Mouse (Mus musculus) E14TG2a.4 (cell line): ENCODE data around the gene F10.
A peak's percentile ranks its signal among the peaks of the same experiment; 100 is the strongest.

ENCODE experiments used
- H3K27me3 ChIP-seq: 2 replicates; pipeline ENCODE4 v1.6.1; 2014; ENCODE audit warnings: low read length, control low read depth; ENCODE audit not compliant: insufficient read depth
- H3K36me3 ChIP-seq: 2 replicates; pipeline ENCODE4 v1.6.1; 2014; ENCODE audit warnings: low read length, control low read depth; ENCODE audit not compliant: insufficient read depth
- H3K4me1 ChIP-seq: replicated peaks from 2 replicates; pipeline ENCODE4 v1.6.1; 2014; ENCODE audit warnings: low read depth, low read length, control low read depth
- H3K4me3 ChIP-seq: replicated peaks from 2 replicates; pipeline ENCODE4 v1.5.1; 2014; ENCODE audit warnings: mild to moderate bottlenecking, low read length
- H3K9me3 ChIP-seq: 2 replicates; pipeline ENCODE4 v1.6.1; 2014; ENCODE audit warnings: low read length, control low read depth
- CTCF ChIP-seq: conservative IDR thresholded peaks from 2 replicates; pipeline ENCODE4 v1.5.1; 2014; ENCODE audit warnings: low read length
- NANOG ChIP-seq: IDR thresholded peaks from 2 replicates; pipeline ENCODE4 v1.6.1; 2014; ENCODE audit warnings: borderline replicate concordance, low read length, mixed read lengths
- POU5F1 ChIP-seq: IDR thresholded peaks from 2 replicates; pipeline ENCODE4 v1.6.1; 2014; ENCODE audit warnings: low read length, borderline replicate concordance

F10 gene

DNA sequence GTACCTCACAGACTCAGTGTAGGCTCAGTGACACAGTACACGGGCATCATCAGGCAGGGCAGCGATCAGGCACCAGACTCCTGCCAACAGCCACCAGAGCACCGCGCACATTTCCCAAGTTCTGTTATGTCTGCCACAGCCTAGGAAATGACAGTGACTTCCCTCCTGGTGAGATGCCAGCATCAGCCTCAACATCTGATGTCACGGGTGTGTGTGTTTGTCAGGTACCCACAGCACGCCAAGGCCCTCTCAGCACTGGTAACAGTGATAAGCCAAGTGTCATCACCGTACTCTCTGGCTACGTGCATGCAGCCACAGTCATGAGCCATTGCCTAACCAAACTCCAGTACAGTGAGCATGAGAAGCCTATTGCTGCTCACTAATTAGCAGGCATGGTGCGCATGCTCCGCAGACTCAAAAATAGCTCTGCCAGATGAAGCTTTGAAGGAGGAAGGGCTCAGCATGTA, 729 bp upstream of the F10 start:
- Histone ChIP-seq H3K27me3 (no peaks in the 10 kb centered on the region), H3K9me3 (no peaks in the 10 kb centered on the region)
- TF ChIP-seq POU5F1 (no peak), NANOG (no peak), CTCF (no peak)

GRCm38 (mm10) chr8:13037569-13037968, 461 bp downstream of the F10 start:
- 0 out of 2 replicates have a peak, but pooled peaks cover 5% of the 10 kb centered on the region for H3K4me1 ChIP-seq
- TF ChIP-seq POU5F1 (no peak), NANOG (no peak), CTCF (no peak)
- no peaks in the 10 kb centered on the region for H3K36me3 ChIP-seq
- no peaks in the 10 kb centered on the region for H3K27me3 ChIP-seq
- no peak overlapping the region for H3K4me3 ChIP-seq
- no peaks in the 10 kb centered on the region for H3K9me3 ChIP-seq

More for the DNA sequence above, 729 bp upstream of the F10 start:
- 0 out of 2 replicates have a peak, but pooled peaks cover 5% of the 10 kb centered on the region for H3K4me1 ChIP-seq
- no peaks in the 10 kb centered on the region for H3K36me3 ChIP-seq
- no peak overlapping the region for H3K4me3 ChIP-seq

DNA sequence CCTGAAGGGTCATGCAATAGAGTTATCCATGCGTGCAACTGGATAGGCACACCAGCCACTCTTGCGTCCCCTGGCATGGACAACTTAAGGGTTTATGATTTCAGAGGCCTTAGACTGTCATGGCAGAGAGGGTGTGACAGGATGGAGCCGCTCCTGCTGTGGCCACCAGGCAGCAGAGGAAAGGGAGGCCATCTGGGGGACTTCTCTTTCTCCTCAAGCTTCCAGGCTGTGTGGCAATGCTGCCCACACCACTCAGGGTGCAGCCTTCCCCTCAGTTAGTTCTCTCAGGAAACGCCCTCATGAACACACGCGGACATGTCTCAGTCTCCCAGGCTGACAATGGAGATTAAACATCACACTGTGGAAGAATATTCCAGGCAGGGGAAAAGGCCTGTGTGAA, 1.9 kb downstream of the F10 start:
- Histone ChIP-seq H3K36me3 (no peaks in the 10 kb centered on the region), H3K9me3 (no peaks in the 10 kb centered on the region), H3K27me3 (no peaks in the 10 kb centered on the region), H3K4me1 (no peaks in the 10 kb centered on the region), H3K4me3 (no peak overlapping the region)
- no peak for TF ChIP-seq CTCF
- no peak for TF ChIP-seq NANOG
- TF ChIP-seq POU5F1 = no peak

- no peaks in the 10 kb centered on the region for H3K4me1 ChIP-seq
- no peak for TF ChIP-seq POU5F1
- no peak for TF ChIP-seq CTCF
- no peak for TF ChIP-seq NANOG
- H3K36me3 ChIP-seq = no peaks in the 10 kb centered on the region
- H3K9me3 ChIP-seq = no peaks in the 10 kb centered on the region
- H3K27me3 ChIP-seq = no peaks in the 10 kb centered on the region
- H3K4me3 ChIP-seq = no peak overlapping the region
Measured at GRCm38 (mm10) chr8:13041459-13041858, 4.4 kb downstream of the F10 start.

- Histone ChIP-seq H3K36me3 (no peaks in the 10 kb centered on the region), H3K9me3 (peaks cover 12% of the 10 kb centered on the region), H3K4me1 (peaks cover 5% of the 10 kb centered on the region), H3K4me3 (no peak overlapping the region), H3K27me3 (no peaks in the 10 kb centered on the region)
- TF ChIP-seq POU5F1 (no peak), NANOG (no peak), CTCF (no peak)
Measured at GRCm38 (mm10) chr8:13047652-13048051, 10.5 kb downstream of the F10 start.

DNA sequence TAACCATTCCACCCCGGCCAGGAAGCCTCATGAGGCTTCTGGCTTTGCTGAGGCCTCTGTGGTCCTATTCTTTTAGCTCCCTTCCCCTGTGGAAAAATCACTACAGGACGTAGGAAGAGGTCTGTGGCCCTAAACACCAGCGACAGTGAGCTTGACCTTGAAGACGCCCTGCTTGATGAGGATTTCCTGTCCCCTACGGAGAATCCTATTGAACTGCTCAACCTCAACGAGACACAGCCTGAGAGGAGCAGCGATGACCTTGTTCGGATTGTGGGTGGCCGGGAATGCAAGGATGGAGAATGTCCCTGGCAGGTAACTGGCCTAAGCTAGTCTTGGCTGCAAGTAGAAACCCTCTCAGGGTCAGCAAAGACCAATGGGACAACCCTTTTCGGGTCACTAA, 13.4 kb downstream of the F10 start:
- Histone ChIP-seq H3K4me3 (no peak overlapping the region), H3K9me3 (peaks cover 12% of the 10 kb centered on the region), H3K27me3 (no peaks in the 10 kb centered on the region), H3K4me1 (peaks cover 8% of the 10 kb centered on the region), H3K36me3 (no peaks in the 10 kb centered on the region)
- TF ChIP-seq POU5F1 (no peak), NANOG (peak; percentile 93)

- Histone ChIP-seq H3K4me3 (no peak overlapping the region), H3K36me3 (no peaks in the 10 kb centered on the region), H3K4me1 (peaks cover 13% of the 10 kb centered on the region; the same call in 1 of the 2 replicates), H3K27me3 (no peaks in the 10 kb centered on the region), H3K9me3 (no peaks in the 10 kb centered on the region)
- TF ChIP-seq CTCF (no peak), POU5F1 (no peak), NANOG (no peak)
Measured at GRCm38 (mm10) chr8:13057351-13057750, 20.2 kb downstream of the F10 start.

- Histone ChIP-seq H3K4me3 (peak within 1 kb of the TSS; percentile 10; the same call in 1 of the 2 replicates), H3K27me3 (0 out of 2 replicates have a peak, but pooled peaks cover 5% of the 10 kb centered on the region), H3K9me3 (no peaks in the 10 kb centered on the region), H3K4me1 (peaks cover 11% of the 10 kb centered on the region; the same call in 1 of the 2 replicates), H3K36me3 (no peaks in the 10 kb centered on the region)
- TF ChIP-seq NANOG = no peak
- TF ChIP-seq CTCF = no peak
- no peak for TF ChIP-seq POU5F1
Measured at GRCm38 (mm10) chr8:13060441-13061150, 23.5 kb downstream of the F10 start, which contains the start of gene Proz. Proz (plus strand) TSS chr8:13060914.

DNA sequence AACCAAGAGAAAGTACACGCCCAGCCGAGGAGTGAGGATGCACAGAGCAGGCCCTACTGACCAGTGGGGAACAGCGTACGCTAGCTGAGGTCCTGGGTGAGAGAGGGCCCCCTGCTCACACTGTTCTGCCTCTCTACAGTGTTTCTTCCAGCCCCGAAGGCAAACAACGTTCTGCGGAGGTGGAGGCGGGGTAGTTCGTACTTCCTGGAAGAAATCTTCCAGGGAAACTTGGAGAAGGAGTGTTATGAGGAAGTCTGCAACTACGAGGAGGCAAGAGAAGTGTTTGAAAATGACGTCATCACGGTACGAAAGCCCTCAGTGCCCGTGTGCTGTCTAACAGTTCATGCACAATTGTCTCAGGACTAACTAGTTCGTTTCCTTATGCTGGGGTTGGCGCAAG, 26.0 kb downstream of the F10 start:
- H3K4me1 ChIP-seq = peaks cover 8% of the 10 kb centered on the region; the same call in 1 of the 2 replicates
- TF ChIP-seq NANOG = no peak
- no peak for TF ChIP-seq POU5F1
- TF ChIP-seq CTCF = no peak
- H3K9me3 ChIP-seq = no peaks in the 10 kb centered on the region
- H3K4me3 ChIP-seq = no peak overlapping the region
- H3K27me3 ChIP-seq = 0 out of 2 replicates have a peak, but pooled peaks cover 5% of the 10 kb centered on the region
- H3K36me3 ChIP-seq = no peaks in the 10 kb centered on the region
